Mouse (Mus musculus) brain, adult 10 weeks (tissue): ENCODE measurements around the gene Sorl1. TPM values are rescaled to one million over a fixed set of nuclear protein-coding genes. Genes with fewer than 3 reads are reported as not detected.

Experiments
- polyA plus RNA-seq: library from polyadenylated mRNA; stranded (reverse); fragments of 350-450 nt; fragmentation: Illumina TruSeq; extraction: RNeasy Lipid Tissue Mini Kit (QIAGEN cat#74804); gene quantifications from one replicate; pipeline ENCODE4 v1.2.3, GENCODE M21; 2015; ENCODE audit warnings: low read depth, low replicate concordance

Gene Sorl1
- 76.7 TPM for polyA plus RNA-seq

DNA sequence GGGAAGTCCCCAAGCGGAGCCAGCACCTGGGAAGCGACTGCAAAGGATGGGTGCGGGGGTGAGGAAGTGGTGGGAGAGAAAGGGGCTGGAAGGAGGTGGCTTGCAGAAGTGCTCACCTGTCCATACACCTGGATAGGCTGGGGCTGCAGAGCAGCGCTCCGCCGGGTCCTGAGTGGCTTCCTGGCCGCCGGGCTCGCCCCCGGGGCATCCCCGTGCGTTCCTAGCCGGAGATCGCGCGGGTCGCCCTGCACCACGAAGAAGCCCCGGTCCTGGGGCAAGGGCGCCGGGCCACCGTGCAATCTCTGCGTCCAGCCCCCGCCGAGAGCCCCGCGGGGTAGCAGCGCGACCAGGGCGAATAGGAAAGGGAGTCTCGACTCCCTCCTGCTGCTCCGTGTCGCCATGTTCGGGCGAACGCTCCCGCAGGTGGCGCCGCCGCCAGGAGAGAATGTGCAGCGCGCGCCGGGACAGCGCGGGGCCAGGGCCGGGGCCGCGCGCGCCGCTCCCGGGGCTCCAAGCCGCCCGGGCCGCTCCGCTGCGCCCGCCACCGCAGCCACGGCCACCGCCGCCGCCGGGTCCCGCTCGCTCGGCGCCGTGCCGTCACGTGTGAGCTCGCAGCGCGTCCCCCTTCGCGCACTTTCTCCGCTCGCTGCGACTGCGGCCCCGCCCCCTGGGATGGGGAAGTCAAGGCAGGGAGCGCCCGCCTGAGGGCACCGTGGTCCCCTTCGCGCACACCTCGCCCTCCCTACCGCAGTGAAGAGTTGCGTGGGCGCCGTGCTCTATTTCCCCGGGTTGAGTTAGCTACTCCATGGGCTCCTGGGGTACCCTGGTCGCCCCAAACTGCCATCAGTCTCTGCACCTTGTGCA, at the start of gene Sorl1:
Gene Sorl1 (minus strand): TSS at position 585 of the 864 bp plus-strand sequence.

Other genes starting within 250 kb of the Sorl1 start
- gene Sc5d, start 140.0 kb upstream of the Sorl1 start, polyA plus RNA-seq, result 62.3 TPM